Mouse (Mus musculus): ENCODE measurements around the gene 1700125H20Rik.
"Not testable (repeated sequence)": the region's sequence is repeated elsewhere in the genome, so short reads cannot be mapped to it uniquely, and the experiment has no call there.

Gene 1700125H20Rik

DNA sequence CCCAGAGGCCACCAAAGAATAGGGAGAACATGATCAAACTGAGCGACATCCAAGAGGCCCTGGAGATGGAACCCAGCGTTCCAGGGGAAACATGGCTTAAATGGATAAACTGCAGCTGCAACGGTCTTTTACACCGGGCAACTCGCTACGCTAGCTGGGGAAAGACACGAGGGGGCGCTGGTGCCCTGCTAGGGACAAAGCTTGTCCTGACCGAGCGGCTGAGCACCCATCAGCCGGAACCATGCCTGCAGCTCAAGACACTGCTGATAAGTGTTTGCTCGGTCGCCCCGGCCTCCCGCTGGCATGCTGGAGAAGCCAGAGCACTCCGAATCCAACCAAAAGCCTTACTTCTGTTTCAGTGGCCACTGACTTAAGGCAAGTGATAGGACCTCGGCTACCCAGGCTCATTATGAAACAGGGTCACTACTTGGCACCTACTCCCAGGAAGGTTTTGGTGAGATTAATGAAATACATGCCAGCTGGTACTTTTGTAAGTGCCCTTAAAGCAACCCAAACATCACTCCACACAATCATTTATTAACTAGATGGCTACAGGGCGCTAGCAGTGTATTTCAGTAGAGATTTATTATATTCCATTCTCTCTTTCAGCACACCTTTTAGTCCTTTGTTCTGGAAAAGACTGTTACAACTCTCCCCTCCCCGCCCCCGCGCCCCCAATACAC is at the start of gene 1700125H20Rik:
Gene 1700125H20Rik, plus strand, starts transcription at position 347 of the 683 bp plus-strand sequence.
- in situ Hi-C loops (cut with MboI) = loop anchor here (10.0 kb wide), 1 partner anchor 95 kb away; no protein-coding TSS in a partner anchor

DNA sequence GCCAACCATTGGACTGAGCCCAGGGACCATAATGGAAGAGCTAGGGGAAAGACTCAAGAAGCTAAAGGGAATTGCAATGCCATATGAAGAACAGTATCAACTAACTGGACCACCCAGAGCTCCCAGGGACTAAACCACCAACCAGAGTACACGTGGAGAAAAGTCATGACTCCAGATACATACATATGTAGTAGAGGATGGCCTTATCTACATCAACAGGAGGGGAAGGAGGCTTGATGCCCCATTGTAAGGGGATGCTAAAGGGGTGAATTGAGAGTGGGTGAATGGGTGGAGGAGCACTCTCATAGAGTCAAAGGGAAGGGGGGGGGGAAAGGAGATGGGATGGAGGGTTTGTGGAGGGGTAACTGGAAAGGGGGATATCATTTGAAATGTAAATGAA is 48.1 kb upstream of the 1700125H20Rik start:
- in situ Hi-C loops (cut with MboI) = no loop called here

DNA sequence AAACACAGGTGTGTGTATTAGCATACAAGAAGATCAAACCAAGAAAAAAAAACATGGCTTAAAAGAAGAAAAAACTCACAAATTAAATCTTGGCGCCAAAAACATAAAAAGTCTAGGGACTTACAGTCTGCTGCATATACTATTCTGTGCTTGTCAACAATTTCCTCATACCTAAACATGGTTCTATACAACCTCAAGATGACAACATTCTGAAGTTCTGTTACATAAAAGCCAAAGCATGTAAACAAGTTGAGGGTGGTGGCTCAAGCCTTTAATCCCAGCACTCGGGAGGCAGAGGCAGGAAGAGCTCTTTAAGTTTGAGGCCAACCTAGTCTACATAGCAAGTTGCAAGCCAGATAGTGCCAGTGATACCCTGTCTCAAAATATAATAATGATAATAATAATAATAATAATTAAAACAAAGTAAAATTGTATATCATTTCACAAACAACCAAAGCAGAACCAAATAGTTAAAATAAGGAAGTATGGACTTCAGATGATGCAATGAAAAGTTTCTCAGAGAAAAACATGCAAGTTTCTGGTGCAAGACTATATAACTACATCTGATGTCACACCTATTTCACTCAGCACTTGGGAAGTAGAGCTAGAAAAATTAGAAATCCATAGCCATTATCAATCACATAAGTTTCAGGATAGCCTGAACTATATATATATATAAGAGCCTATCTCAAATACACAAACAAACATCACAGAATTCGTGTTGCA is 46.8 kb upstream of the 1700125H20Rik start:
- in situ Hi-C loops (cut with MboI) = no loop called here

DNA sequence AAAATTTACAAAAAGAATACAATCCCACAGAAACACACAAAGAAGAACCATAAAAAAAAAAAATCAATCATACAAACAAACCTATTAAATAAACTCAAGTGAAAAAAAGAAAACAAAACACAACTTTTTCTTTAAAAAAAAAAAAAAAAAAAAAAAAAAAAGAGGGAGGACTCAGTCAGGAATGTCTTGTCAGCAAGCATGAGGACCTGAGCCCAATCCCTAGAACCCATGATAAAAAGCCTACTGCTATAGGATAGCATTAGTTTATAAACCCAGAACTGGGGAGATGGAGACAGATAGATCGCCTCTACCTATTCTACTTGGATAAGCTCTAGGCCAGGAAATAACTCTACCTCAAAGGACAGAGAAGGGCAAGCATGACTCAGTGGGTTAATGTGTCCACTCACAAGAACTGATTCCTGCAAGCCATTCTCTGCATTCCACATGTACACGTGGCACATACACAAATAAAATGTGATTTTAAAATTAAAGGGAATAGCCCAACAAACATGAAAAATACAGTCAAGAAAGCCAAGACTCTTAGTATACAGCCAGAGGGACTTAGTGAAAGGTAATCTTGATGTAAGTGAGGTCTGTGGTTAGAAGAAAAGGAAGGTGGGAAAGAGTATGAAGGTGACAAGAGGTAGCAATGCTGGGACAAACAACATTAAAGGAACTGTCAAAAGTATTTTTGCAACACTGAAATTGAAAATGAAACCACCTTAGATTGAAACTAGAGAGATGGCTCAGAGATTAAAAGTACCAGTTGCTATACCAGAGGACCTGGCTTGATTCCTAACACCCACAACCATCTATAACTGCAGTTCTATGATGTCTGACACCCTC is 43.7 kb upstream of the 1700125H20Rik start:
- in situ Hi-C loops (cut with MboI) = no loop called here

GRCm38 (mm10) chr11:85128883-85129282 is 41.3 kb upstream of the 1700125H20Rik start:
- in situ Hi-C loops (cut with MboI) = no loop called here

DNA sequence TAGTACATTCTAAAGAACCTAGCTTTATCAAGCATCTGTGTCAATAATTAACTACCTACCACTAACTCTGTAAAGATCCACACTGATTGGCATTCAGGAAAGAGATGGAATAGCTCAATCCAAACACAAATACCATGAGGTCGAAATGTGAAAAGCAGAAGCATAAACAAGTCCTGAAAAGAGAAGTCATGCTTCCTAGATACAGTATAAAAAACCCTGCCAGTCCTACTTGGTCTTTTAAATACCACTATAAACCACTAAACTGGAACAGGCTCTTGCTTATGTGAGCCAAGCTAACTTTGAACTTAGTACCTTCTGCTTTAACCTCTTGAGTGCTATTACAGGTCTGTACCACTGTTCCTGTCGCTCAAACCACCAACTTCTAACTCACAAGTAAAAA is 38.7 kb upstream of the 1700125H20Rik start:
- in situ Hi-C loops (cut with MboI) = no loop called here

DNA sequence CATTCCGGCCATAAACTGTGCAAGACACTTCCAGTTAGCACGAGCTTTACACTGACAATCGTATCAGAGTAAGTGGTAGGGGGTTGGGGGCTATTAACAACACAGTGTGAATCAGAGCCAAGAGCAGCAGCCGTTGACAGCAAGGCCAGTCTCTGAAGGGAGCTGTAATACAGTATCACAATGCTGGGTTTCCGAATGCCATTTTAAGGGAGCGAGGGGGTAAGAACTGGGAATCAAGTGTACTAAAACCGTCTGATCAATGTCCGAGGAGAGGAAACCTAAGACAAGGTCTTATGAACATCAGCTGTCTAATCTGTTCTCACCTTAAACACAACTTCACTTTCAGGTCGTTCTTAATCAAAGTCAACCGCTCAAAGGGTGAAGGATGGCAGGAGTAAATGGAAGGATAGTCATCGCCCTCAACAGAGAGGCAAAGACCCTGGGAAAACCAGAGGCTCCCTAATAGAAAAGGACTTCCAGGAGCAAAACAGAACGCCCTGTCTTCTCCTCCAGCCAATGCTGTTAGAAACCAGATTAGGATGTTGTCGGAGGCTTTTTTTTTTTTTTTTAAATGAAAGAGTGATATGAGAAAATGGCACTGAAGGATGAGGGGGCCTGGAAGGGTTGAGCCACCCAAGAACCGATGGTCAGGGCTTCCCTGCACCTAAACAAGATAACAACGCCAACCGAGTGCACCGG is 31.3 kb upstream of the 1700125H20Rik start:
- in situ Hi-C loops (cut with MboI) = no loop called here

DNA sequence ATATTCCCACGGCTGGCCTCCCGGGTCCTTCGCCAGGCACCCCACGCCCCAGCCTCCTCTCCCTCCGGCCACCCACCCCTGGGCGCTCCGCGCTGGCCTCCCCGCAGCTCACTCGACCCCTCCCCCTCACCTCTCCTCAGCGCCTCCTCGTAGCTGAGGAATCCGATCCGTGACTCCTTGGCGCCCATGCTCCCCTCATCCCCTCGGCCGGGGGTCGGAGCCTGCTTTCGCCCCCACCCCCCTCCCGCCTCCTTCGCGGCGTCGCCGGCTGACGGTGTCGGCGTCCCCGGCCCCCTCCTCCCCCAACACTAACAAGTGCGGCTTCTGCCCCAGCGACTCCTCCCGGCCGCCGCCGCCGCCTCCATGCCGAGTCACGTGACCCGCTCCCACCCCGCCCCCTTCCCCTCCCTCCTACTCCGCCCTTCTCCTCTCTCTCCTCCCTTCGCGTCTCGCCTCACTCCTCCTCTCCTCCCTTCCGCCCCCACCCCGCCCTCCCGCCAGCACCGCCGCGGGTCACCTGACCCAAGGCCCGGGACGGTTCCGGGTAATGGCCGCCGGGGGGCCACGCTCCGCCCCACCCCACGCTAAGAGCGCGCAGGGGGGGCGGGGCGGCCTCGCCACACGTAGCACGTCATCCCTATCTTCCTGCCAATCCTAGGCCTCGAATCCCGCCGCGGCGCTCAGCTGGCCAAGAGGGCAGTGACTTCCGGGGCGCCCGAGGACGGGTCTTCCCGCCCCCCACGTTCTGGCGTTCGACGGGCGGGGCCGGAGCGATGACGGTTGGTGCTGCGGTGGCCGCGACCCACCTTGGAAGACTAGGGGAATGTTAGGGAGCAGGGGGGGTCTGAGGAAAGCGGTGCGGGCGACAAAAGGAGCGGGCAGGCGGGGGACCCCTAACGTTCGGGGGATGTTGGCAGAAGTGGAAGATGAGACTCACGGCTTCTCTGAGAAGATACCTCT is 30.3 kb upstream of the 1700125H20Rik start, which contains the start of gene Usp32:
Gene Usp32, minus strand, starts transcription at position 581 of the 960 bp plus-strand sequence.
- in situ Hi-C loops (cut with MboI) = no loop called here

DNA sequence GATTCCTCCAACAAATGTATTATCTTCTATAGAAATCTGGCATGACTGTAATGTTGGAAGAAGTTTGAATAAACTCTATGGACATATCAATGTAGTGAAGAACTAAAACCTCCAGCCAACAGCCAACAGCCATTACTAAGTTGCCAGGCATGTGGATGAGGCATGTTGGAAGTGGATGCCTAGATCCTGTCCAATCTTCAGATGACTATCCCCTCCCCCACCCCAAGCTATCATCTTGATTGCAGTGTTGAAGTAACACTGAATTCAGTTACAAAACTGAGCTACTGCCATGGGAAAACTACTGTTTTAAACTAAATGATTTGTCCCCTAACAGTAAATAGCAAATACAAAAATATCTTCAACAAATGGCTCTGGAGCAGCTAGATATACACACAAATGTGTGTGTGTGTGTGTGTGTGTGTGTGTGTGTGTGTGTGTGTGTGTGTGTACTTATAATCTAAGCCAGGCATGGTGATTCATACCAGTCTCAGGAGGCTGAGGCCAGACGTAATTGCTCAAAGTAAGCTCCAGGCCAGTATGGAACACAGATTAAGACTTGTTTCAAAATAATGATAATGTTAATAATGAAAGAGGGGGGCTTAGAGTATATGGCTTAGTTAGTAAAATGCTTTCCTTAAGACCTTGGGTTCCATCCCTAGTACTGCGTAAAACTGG is 17.8 kb upstream of the 1700125H20Rik start:
- in situ Hi-C loops (cut with MboI) = no loop called here

DNA sequence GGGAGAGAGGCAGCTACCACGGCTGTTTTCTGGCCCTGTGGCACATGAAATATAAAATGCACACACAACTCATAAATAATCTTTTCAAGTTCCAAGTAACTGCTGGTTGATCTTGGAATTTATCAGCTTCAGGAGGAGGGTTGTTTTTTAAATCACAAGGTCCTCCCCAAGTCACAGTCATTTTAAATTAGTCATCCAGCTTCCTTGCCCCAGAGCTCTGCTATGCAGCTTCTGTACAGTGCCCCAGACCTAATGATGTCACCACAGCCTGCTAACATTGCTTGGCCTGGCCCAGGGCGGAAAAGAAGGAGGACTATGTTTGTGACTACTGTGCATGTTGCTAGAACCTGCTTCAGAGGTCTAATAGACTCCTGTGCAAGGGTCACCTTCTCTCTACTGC is 12.9 kb upstream of the 1700125H20Rik start:
- in situ Hi-C loops (cut with MboI) = no loop called here

DNA sequence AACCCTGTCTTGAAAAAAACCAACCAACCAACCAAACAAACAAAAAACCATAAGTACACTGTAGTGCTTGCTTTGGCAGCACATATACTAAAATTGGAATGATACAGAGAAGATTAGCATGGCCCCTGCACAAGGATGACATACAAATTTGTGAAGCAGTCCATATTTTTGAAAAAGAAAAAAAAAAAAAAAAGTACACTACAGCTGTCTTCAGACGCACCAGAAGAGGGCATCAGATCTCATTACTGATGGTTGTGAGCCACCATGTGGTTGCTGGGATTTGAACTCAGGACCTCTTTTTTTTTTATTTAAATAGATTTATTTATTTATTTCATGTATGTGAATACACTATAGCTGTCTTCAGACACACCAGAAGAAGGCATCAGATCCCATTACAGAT is 7.2 kb upstream of the 1700125H20Rik start:
- in situ Hi-C loops (cut with MboI) = not testable (repeated sequence)

DNA sequence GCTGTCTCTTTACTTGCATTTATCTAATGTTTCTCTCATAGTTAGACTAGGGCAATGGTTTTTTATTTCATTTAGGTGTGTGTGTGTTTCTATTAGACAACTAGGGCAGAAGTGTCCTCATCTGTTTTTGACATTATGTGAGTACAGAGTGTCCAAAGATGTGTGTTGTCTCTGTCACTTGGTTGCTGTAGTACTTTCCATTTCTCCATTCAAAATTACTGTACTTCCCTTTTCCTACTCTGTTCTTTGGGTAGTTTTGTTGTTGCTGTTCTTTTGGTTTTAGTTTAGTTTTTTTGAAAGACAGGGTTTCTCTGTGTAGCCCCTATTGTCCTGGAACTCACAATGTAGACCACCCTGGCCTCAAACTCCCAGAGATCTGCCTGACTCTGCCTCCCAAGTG is 5.8 kb upstream of the 1700125H20Rik start:
- in situ Hi-C loops (cut with MboI) = no loop called here

DNA sequence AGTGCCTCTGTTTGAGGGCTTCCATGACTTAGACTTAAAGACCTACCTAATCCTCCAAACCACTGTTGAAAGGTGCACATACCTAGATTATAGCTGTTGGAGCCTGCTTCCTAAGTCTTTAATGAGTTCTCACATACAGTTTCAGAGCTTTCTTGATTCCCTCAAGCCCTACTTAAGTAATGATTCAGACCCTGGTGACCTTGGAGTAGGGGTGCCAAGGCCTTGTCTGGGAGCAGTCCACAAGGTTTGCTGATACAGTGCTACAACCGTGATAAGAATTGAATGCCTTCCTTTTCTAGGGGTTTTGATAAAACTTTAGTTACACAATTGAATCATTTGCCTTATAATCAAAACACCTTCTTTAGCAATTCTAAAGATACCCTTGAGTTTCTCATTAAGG is 2.7 kb upstream of the 1700125H20Rik start:
- in situ Hi-C loops (cut with MboI) = no loop called here

DNA sequence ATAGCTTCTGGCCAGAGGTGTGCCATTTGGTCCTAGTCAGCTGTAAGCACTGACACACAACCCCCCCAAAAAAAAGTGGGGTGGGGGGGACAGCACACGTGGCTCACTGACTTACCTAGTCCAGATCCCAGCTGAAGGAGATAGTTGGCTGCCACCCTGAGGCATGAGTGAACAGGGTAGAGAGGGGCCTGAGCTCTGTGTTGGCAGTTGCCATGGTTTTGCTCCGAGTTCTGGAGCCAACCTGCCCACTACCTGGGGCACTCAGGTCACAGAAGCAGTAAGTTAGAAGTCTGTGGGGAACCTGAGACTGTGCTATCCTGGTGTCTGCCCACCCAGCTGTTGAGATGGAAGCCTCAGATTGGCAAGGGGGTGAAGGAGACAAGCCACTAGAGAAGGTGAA is 629 bp downstream of the 1700125H20Rik start:
- in situ Hi-C loops (cut with MboI) = loop anchor here (10.0 kb wide), 1 partner anchor 94 kb away; no protein-coding TSS in a partner anchor

DNA sequence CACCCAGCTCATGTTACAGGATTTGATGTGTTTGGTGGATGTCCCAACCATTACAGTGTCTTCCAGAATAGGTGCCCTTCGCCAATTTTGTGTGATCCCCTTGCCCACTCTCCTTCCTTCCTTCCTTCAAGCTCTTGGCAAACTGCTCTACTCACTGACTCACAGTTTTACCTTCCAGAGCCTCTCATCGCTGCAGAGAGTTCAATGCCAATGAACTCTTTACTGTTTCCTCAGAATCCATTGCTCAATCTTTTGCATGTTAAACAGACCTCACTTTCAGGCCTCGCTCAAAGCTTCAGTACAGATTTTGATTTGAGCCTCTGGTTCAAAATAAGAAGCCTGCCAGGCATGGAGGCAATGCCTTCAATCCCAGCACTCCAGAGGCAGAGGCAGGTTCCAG is 5.7 kb downstream of the 1700125H20Rik start:
- in situ Hi-C loops (cut with MboI) = loop anchor here (10.0 kb wide), 1 partner anchor 89 kb away; no protein-coding TSS in a partner anchor

- in situ Hi-C loops (cut with MboI) = loop anchor here (10.0 kb wide), 1 partner anchor 87 kb away; no protein-coding TSS in a partner anchor
Observed at GRCm38 (mm10) chr11:85177761-85178160, 7.6 kb downstream of the 1700125H20Rik start.

DNA sequence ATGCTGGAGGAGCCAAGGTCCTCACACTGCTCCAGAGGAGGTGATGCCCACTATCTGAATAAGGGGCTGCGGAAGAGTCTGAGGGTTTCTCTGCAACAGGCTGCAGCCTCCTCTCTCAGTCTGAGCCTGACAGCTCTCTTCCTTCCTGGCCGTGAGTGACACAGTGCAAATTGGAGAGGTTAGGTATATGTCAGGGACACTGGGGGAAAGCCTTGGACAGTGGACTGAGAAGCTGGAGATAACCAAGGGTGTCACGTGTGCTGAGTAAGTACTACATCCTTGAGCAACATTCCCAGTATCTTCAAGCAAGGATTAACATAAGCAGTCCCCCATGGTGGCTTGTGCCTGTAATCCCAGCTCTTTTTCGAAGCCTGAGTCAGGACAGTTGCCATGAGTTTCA is 8.2 kb downstream of the 1700125H20Rik start:
- in situ Hi-C loops (cut with MboI) = loop anchor here (10.0 kb wide), 1 partner anchor 86 kb away; no protein-coding TSS in a partner anchor

GRCm38 (mm10) chr11:85182617-85183283 is 12.5 kb downstream of the 1700125H20Rik start:
- in situ Hi-C loops (cut with MboI) = no loop called here

DNA sequence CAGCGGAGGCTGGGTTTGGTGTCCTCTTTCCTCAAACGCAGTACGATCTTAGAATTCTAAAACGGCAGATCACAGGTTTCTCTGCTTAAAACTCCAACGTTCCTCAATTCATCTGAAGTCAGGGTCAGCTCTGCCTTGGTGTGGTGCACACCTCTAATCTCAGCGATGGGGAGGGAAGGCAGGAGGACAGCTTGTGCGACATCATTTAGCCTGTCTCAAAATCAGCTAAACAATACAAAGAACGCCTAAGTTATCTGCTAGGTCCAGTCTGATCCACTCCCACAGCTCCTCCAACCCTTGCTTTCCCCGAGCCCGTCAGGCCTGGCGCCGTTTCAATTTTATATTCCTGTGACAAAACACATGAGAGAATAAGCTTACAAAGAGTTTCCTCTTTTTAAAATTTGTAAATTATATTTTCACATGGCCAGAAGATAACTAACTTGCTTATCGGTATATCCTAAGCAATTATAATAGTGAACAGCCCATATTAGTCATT is 13.1 kb downstream of the 1700125H20Rik start:
- in situ Hi-C loops (cut with MboI) = no loop called here
